Mouse (Mus musculus): ENCODE data around the gene Clec5a. TPM values are rescaled to one million over a fixed set of nuclear protein-coding genes. Genes with fewer than 3 reads are reported as not detected.
"Not testable (repeated sequence)": the region's sequence is repeated elsewhere in the genome, so short reads cannot be mapped to it uniquely, and the experiment has no call there.

The Clec5a gene
- 0.71 and 0.72 TPM in 2 replicates for polyA plus RNA-seq (2015; fragmentation: Nextera tagmentation; extraction: Ambion mirVana)

DNA sequence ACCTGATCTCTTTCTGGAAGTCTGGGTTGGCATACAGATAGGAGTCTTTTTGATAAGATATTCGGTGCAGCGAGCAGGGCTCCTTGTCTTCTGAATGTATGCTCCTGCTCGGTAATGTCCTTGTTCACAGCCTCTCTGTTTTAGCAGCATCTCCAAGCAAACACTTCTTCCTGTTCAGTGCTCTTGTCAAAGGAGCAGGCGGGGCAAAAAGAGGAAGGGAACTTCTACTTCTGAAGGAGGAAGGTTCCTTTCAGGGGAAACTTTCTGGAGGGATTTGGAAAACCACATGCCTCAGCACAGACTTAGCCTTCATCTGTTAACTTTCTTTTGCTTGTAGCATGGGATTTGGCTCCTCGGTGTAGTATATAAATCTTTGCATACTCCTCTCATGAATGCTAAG is at the start of gene Clec5a:
Gene Clec5a, minus strand, starts transcription at position 177 of the 400 bp plus-strand sequence.
- ATAC-seq (replicated peaks; ENCODE audit: extremely low read depth, insufficient read depth, low FRiP score): no peak
- H3K4me2 ChIP-seq (ENCODE audit: low read depth, low read length): no peak within 1 kb of the TSS
- WGBS: 60% methylated on average over 5 of the region's 5 CpGs
- H3K27me3 ChIP-seq (ENCODE audit: control insufficient read depth, insufficient read depth, low read length): no peaks in the 10 kb centered on the region
- no peaks in the 10 kb centered on the region for H3K36me3 ChIP-seq (ENCODE audit: control insufficient read depth, insufficient read depth)
- H3K4me1 ChIP-seq (ENCODE audit: control insufficient read depth, insufficient read depth, low read length): no peaks in the 10 kb centered on the region
- H3K4me3 ChIP-seq (ENCODE audit: low read length): no peak within 1 kb of the TSS
- H3K9me3 ChIP-seq (replicated peaks; ENCODE audit: control insufficient read depth, low read length): no peaks in the 10 kb centered on the region
- H3K27ac ChIP-seq (ENCODE audit: low read length): no peak within 1 kb of the TSS
- no peak within 1 kb of the TSS for H3K9ac ChIP-seq (ENCODE audit: low read length)

DNA sequence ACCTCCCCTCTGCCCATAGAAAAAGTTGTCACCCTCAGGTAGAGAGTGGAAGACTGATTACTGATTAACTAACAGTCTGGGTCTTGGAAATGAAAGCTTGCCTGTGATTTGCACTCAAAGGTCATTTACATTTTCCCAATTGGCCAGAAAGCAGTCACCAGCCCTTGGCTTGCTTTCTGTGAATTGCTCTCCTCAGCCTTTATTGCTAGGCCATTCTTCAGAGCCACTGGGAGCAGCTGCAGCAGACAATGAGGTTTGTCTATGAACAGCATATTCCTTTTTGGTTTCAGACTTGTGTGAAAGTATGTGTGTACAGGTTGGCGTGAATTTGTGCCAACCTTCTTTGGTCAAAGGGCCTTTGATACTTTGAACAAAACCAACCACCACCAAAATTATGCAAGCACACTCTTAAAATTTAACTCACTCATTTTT is 49.0 kb upstream of the Clec5a start:
- Histone ChIP-seq H3K4me3 (ENCODE audit: low read length) (no peak overlapping the region), H3K36me3 (ENCODE audit: control insufficient read depth, insufficient read depth) (no peaks in the 10 kb centered on the region), H3K9ac (ENCODE audit: low read length) (no peak overlapping the region), H3K27me3 (ENCODE audit: control insufficient read depth, insufficient read depth, low read length) (no peaks in the 10 kb centered on the region), H3K4me1 (ENCODE audit: control insufficient read depth, insufficient read depth, low read length) (no peaks in the 10 kb centered on the region), H3K4me2 (ENCODE audit: low read depth, low read length) (no peak overlapping the region), H3K9me3 (replicated peaks; ENCODE audit: control insufficient read depth, low read length) (no peaks in the 10 kb centered on the region), H3K27ac (ENCODE audit: low read length) (no peak overlapping the region)
- 76% methylated on average over 1 of the region's 1 CpGs for WGBS
- no peak for ATAC-seq (replicated peaks; ENCODE audit: extremely low read depth, insufficient read depth, low FRiP score)

DNA sequence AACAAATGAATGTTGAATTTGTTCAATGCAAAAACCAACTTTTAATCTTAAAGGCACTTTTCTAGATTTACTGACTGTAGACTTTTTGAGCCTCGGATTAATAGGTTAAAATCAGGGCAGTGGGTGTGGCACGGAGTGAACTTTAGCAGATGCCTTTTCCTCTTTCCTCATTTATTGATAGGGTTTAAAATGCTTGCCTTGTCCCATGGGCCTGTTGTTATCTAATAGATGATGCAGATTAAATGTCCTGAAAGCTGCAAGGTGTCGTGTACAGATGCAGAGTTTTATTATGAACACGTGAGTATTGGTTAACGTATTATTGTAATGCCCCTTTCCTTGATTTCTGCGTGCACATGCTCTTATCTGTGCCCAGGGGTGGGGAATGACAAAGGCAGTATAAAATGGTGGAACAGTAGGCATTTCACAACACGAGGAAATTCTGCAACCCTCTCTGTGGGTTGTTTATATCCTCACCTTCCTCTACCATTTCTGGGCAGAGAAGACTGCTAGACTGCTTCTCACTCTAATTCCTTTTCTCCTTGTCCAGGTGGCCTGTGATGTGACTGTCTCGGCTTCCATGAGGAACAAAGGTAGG is 42.9 kb upstream of the Clec5a start, which contains the start of gene Mgam:
Gene Mgam, plus strand, starts transcription at position 426 of the 595 bp plus-strand sequence.
- Histone ChIP-seq H3K4me1 (ENCODE audit: control insufficient read depth, insufficient read depth, low read length) (no peaks in the 10 kb centered on the region), H3K27me3 (ENCODE audit: control insufficient read depth, insufficient read depth, low read length) (no peaks in the 10 kb centered on the region), H3K36me3 (ENCODE audit: control insufficient read depth, insufficient read depth) (no peaks in the 10 kb centered on the region), H3K4me3 (ENCODE audit: low read length) (no peak within 1 kb of the TSS), H3K27ac (ENCODE audit: low read length) (no peak within 1 kb of the TSS), H3K9me3 (replicated peaks; ENCODE audit: control insufficient read depth, low read length) (no peaks in the 10 kb centered on the region), H3K4me2 (ENCODE audit: low read depth, low read length) (no peak within 1 kb of the TSS), H3K9ac (ENCODE audit: low read length) (no peak within 1 kb of the TSS)
- no peak for ATAC-seq (replicated peaks; ENCODE audit: extremely low read depth, insufficient read depth, low FRiP score)
- 75% methylated on average over 8 of the region's 8 CpGs for WGBS

DNA sequence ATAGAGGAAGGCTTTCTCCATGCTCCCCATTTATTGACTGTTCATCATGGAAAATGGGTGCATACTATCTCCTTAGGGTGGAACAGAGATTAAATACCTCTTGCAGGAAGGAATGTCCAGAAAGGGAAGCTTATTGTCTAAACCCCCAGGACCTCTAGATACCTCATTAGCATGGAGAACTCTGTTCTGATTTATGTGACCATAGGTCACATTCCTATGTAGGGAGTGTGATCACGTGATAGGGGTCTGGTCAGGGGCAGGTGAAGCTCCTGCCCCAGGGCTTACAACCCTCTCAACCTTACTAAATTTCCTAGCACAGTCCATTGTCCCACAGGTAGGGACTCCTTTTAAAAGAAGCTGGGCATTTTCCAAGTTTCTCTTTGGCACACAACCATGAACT is 40.5 kb upstream of the Clec5a start:
- no peak overlapping the region for H3K27ac ChIP-seq (ENCODE audit: low read length)

DNA sequence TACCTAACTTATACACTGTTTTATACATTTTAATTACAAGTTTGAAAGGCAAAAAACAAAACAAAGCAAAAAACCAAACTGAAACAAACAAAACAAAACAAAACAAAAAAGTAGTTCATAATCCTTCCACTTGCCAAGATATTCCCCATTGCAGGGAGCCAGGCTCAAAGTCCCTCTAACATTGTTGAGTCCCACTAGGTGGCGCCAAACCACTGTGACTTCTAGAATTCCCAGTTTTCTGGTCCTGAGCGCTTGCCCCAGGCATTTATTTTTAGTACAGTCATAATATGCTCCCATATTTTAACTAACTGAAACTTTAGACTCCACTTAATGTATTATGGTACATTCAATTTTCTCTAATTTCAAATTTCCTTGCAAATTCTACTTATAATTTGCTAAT is 32.3 kb upstream of the Clec5a start:
- Histone ChIP-seq H3K9ac (ENCODE audit: low read length) (no peak overlapping the region), H3K9me3 (replicated peaks; ENCODE audit: control insufficient read depth, low read length) (no peaks in the 10 kb centered on the region), H3K4me1 (ENCODE audit: control insufficient read depth, insufficient read depth, low read length) (no peaks in the 10 kb centered on the region), H3K4me2 (ENCODE audit: low read depth, low read length) (no peak overlapping the region), H3K27ac (ENCODE audit: low read length) (no peak overlapping the region), H3K36me3 (ENCODE audit: control insufficient read depth, insufficient read depth) (no peaks in the 10 kb centered on the region), H3K4me3 (ENCODE audit: low read length) (no peak overlapping the region), H3K27me3 (ENCODE audit: control insufficient read depth, insufficient read depth, low read length) (no peaks in the 10 kb centered on the region)
- 7% methylated on average over 2 of the region's 2 CpGs for WGBS
- ATAC-seq (replicated peaks; ENCODE audit: extremely low read depth, insufficient read depth, low FRiP score): no peak

More for the DNA sequence above, 40.5 kb upstream of the Clec5a start:
- no peak for ATAC-seq (replicated peaks; ENCODE audit: extremely low read depth, insufficient read depth, low FRiP score)
- no peak overlapping the region for H3K4me2 ChIP-seq (ENCODE audit: low read depth, low read length)
- WGBS: 52% methylated on average over 1 of the region's 1 CpGs
- H3K9ac ChIP-seq (ENCODE audit: low read length): no peak overlapping the region
- no peaks in the 10 kb centered on the region for H3K9me3 ChIP-seq (replicated peaks; ENCODE audit: control insufficient read depth, low read length)
- H3K4me3 ChIP-seq (ENCODE audit: low read length): no peak overlapping the region
- H3K27me3 ChIP-seq (ENCODE audit: control insufficient read depth, insufficient read depth, low read length): no peaks in the 10 kb centered on the region
- no peaks in the 10 kb centered on the region for H3K4me1 ChIP-seq (ENCODE audit: control insufficient read depth, insufficient read depth, low read length)
- no peaks in the 10 kb centered on the region for H3K36me3 ChIP-seq (ENCODE audit: control insufficient read depth, insufficient read depth)

DNA sequence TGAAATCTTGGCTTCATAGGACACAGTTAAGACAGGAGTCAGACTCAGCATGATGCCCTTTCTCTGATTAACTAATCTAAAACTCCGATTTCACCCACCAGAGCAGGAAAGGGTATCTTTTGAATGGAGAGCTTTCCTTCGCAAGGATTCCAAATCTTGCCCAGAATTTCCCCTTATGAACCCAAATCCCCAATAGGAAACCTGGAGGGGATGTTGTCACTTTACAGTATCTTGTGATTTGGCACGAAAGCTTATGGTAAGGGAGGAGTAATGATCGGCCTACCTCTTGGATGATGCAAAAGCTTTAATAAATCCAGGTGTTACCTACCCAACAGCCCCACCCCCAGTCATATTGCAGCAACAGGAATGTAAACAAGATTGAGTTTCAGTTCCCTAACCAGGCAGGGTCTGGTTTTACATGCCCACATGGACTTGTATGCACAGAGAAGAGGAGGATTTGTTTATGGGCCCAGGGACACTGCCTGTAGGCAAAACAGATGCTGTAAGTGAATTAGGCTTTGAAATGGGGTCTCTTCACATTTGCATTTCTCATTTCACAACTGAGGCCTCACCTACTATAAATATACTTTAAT is 27.7 kb upstream of the Clec5a start, which contains the start of gene Tas2r138:
Gene Tas2r138, minus strand, starts transcription at position 51 of the 593 bp plus-strand sequence.
- no peaks in the 10 kb centered on the region for H3K27me3 ChIP-seq (ENCODE audit: control insufficient read depth, insufficient read depth, low read length)
- no peak within 1 kb of the TSS for H3K27ac ChIP-seq (ENCODE audit: low read length)
- WGBS: 79% methylated on average over 4 of the region's 4 CpGs
- H3K36me3 ChIP-seq (ENCODE audit: control insufficient read depth, insufficient read depth): no peaks in the 10 kb centered on the region
- H3K4me1 ChIP-seq (ENCODE audit: control insufficient read depth, insufficient read depth, low read length): no peaks in the 10 kb centered on the region
- H3K4me3 ChIP-seq (ENCODE audit: low read length): no peak within 1 kb of the TSS
- H3K4me2 ChIP-seq (ENCODE audit: low read depth, low read length): no peak within 1 kb of the TSS
- no peak for ATAC-seq (replicated peaks; ENCODE audit: extremely low read depth, insufficient read depth, low FRiP score)
- no peak within 1 kb of the TSS for H3K9ac ChIP-seq (ENCODE audit: low read length)
- no peaks in the 10 kb centered on the region for H3K9me3 ChIP-seq (replicated peaks; ENCODE audit: control insufficient read depth, low read length)

DNA sequence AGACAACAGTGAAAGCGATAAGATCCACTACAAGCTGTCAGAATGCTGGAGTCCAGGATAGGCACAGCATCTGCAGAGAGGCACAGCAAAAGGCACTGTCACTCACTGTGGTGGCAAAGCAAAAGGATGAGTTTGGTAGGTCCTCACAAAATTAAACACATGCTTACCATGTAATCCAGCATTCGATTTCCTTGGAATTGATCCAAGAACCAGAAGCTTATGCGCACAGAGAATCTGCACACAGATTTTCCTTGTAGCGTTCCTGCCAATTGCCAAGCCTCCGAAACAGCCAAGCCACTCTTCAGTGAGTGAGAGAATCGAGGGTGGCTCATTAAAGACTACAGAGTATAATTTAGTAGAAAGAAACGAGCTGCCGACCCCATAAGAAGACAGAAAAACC is 24.6 kb upstream of the Clec5a start:
- H3K27me3 ChIP-seq (ENCODE audit: control insufficient read depth, insufficient read depth, low read length): no peaks in the 10 kb centered on the region
- no peak for ATAC-seq (replicated peaks; ENCODE audit: extremely low read depth, insufficient read depth, low FRiP score)
- H3K4me1 ChIP-seq (ENCODE audit: control insufficient read depth, insufficient read depth, low read length): no peaks in the 10 kb centered on the region
- WGBS: 71% methylated on average over 8 of the region's 8 CpGs
- no peaks in the 10 kb centered on the region for H3K36me3 ChIP-seq (ENCODE audit: control insufficient read depth, insufficient read depth)
- no peak overlapping the region for H3K4me2 ChIP-seq (ENCODE audit: low read depth, low read length)
- no peaks in the 10 kb centered on the region for H3K9me3 ChIP-seq (replicated peaks; ENCODE audit: control insufficient read depth, low read length)
- H3K27ac ChIP-seq (ENCODE audit: low read length): no peak overlapping the region
- no peak overlapping the region for H3K9ac ChIP-seq (ENCODE audit: low read length)
- no peak overlapping the region for H3K4me3 ChIP-seq (ENCODE audit: low read length)

DNA sequence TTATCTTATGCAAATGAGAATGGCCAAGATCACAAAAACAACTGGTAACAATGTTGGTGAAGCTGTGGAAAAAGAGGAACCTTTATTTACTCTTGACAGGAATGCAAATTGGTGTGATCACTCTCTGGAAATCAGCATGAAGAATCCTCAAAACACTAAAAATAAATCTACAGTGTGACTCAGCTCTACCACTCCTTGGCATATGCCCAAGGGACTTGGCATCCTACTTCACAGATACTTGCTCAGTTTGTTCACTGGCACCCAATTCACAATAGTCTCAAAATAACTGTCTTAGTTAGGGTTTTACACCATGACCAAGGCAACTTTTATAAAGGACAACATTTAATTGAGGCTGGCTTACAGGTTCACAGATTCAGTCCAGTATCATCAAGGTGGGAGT is 21.8 kb upstream of the Clec5a start:
- no peak overlapping the region for H3K4me3 ChIP-seq (ENCODE audit: low read length)
- H3K9me3 ChIP-seq (replicated peaks; ENCODE audit: control insufficient read depth, low read length): no peaks in the 10 kb centered on the region
- no peak overlapping the region for H3K27ac ChIP-seq (ENCODE audit: low read length)
- no peaks in the 10 kb centered on the region for H3K36me3 ChIP-seq (ENCODE audit: control insufficient read depth, insufficient read depth)
- H3K27me3 ChIP-seq (ENCODE audit: control insufficient read depth, insufficient read depth, low read length): no peaks in the 10 kb centered on the region
- H3K4me2 ChIP-seq (ENCODE audit: low read depth, low read length): no peak overlapping the region
- ATAC-seq (replicated peaks; ENCODE audit: extremely low read depth, insufficient read depth, low FRiP score): no peak
- no peak overlapping the region for H3K9ac ChIP-seq (ENCODE audit: low read length)
- no peaks in the 10 kb centered on the region for H3K4me1 ChIP-seq (ENCODE audit: control insufficient read depth, insufficient read depth, low read length)

DNA sequence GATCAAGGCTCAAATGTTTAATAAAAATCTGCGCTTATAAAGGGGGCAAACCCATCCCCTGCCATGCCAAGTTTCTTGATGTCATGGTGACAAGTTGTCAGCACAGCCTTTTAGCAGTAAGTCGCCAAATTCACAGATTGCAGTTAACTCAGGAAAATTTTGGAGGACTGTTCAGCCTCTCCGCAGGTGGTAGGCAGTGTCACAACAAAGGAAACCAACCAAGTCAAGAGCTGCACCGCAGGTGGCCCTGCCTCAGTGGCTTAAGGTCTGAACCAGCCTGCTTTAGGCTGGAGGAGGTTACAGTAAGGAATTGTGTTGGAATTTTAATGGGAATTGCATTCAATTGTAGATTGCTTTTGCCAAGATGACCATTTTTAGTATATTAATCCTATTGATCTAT is 12.9 kb upstream of the Clec5a start:
- H3K4me2 ChIP-seq (ENCODE audit: low read depth, low read length); H3K27me3 ChIP-seq (ENCODE audit: control insufficient read depth, insufficient read depth, low read length); H3K4me1 ChIP-seq (ENCODE audit: control insufficient read depth, insufficient read depth, low read length); H3K36me3 ChIP-seq (ENCODE audit: control insufficient read depth, insufficient read depth); H3K4me3 ChIP-seq (ENCODE audit: low read length); H3K9ac ChIP-seq (ENCODE audit: low read length); ATAC-seq (replicated peaks; ENCODE audit: extremely low read depth, insufficient read depth, low FRiP score); H3K9me3 ChIP-seq (replicated peaks; ENCODE audit: control insufficient read depth, low read length); H3K27ac ChIP-seq (ENCODE audit: low read length): not testable (repeated sequence)
- WGBS: 30% methylated on average over 4 of the region's 4 CpGs

Measured in heart, embryonic 16.5 days (tissue).